Mouse (Mus musculus) E14TG2a.4 (cell line): ENCODE results near the gene Exosc6.
"Not testable (repeated sequence)": the region's sequence is repeated elsewhere in the genome, so short reads cannot be mapped to it uniquely, and the experiment has no call there.

Source experiments
- CTCF ChIP-seq: conservative IDR thresholded peaks from 2 replicates; pipeline ENCODE4 v1.5.1; 2014; ENCODE audit warnings: low read length
- NANOG ChIP-seq: IDR thresholded peaks from 2 replicates; pipeline ENCODE4 v1.6.1; 2014; ENCODE audit warnings: borderline replicate concordance, low read length, mixed read lengths
- POU5F1 ChIP-seq: IDR thresholded peaks from 2 replicates; pipeline ENCODE4 v1.6.1; 2014; ENCODE audit warnings: low read length, borderline replicate concordance

- TF ChIP-seq CTCF, POU5F1, NANOG: not testable (repeated sequence)
Measured at GRCm38 (mm10) chr8:111094719-111095302, 38.7 kb downstream of the Exosc6 start.
